Mouse (Mus musculus) heart, embryonic 14.5 days (tissue): ENCODE data around the gene Serinc3. TPM values are rescaled to one million over a fixed set of nuclear protein-coding genes. Genes with fewer than 3 reads are reported as not detected.
"Not testable (repeated sequence)": the region's sequence is repeated elsewhere in the genome, so short reads cannot be mapped to it uniquely, and the experiment has no call there.

ENCODE experiments used
- ATAC-seq: fragments of 200-750 bp; cut with Nextera tagmentation; 2 replicates; pipeline ENCODE4 v1.8.0; 2017; ENCODE audit warnings: low read depth, moderate TSS enrichment; ENCODE audit not compliant: insufficient number of reproducible peaks, insufficient read depth, low FRiP score
- H3K27ac ChIP-seq, 2 experiments: fragments of 200-500 bp in 1 of 2; fragments of 300-500 bp in 1 of 2; sonication (generic) in 1 of 2; replicated peaks in 1 of 2; 2 replicates each; pipeline ENCODE4 v1.5.1; 2012 to 2014; ENCODE audit warnings: low read depth in 2 of 2, low read length in 2 of 2, control low read depth in 1 of 2, mild to moderate bottlenecking in 1 of 2, mixed read lengths in 1 of 2; ENCODE audit not compliant: control insufficient read depth in 1 of 2, insufficient read depth in 1 of 2
- H3K27me3 ChIP-seq: fragments of 300-500 bp; sonication (generic); 2 replicates; pipeline ENCODE4 v1.6.1; 2014; ENCODE audit warnings: mild to moderate bottlenecking, low read length, control low read depth; ENCODE audit not compliant: control insufficient read depth, insufficient read depth
- H3K36me3 ChIP-seq: fragments of 300-500 bp; sonication (generic); 2 replicates; pipeline ENCODE4 v1.6.1; 2014; ENCODE audit warnings: mild to moderate bottlenecking, control low read depth, low read length, mixed read lengths; ENCODE audit not compliant: control insufficient read depth, insufficient read depth
- H3K4me1 ChIP-seq, 2 experiments: fragments of 200-500 bp in 1 of 2; fragments of 300-500 bp in 1 of 2; sonication (generic) in 1 of 2; 2 replicates each; pipeline ENCODE4 v1.6.1; 2012 to 2014; ENCODE audit warnings: low read length in 2 of 2, control low read depth in 1 of 2, mixed read lengths in 1 of 2; ENCODE audit not compliant: control insufficient read depth in 2 of 2, insufficient read depth in 2 of 2
- H3K4me2 ChIP-seq: fragments of 300-500 bp; sonication (generic); 2 replicates; pipeline ENCODE4 v1.6.1; 2014; ENCODE audit warnings: mild to moderate bottlenecking, low read length
- H3K4me3 ChIP-seq, 2 experiments: fragments of 200-500 bp in 1 of 2; fragments of 300-500 bp in 1 of 2; sonication (generic) in 1 of 2; 2 replicates each; pipeline ENCODE4 v1.5.1; 2012 to 2014; ENCODE audit warnings: low read length in 2 of 2, mild to moderate bottlenecking in 2 of 2, control low read depth in 1 of 2, low read depth in 1 of 2, moderate library complexity in 1 of 2; ENCODE audit not compliant: control insufficient read depth in 1 of 2, insufficient read depth in 1 of 2
- H3K9ac ChIP-seq: fragments of 300-500 bp; sonication (generic); 2 replicates; pipeline ENCODE4 v1.6.1; 2014; ENCODE audit warnings: mild to moderate bottlenecking, low read length
- H3K9me3 ChIP-seq: fragments of 300-500 bp; sonication (generic); 2 replicates; pipeline ENCODE4 v1.6.1; 2016; ENCODE audit warnings: low read length, control low read depth; ENCODE audit not compliant: control insufficient read depth
- WGBS: fragments of 180-500 bp; shearing (Covaris S2); extraction: QIAGEN DNeasy Blood & Tissue Kit; methylation state at CpG from one replicate; pipeline ENCODE4 v1.1.7; 2014; 5-methylcytosine and 5-hydroxymethylcytosine counted together
- polyA plus RNA-seq: library from polyadenylated mRNA; unstranded; fragments of >200 nt; fragmentation: Nextera tagmentation; extraction: Ambion mirVana; gene quantifications from 2 replicates; pipeline ENCODE4 v1.2.1, GENCODE M21; 2014

Gene Serinc3
- polyA plus RNA-seq, 1 experiment from 2014 or later = 79.0 TPM

DNA sequence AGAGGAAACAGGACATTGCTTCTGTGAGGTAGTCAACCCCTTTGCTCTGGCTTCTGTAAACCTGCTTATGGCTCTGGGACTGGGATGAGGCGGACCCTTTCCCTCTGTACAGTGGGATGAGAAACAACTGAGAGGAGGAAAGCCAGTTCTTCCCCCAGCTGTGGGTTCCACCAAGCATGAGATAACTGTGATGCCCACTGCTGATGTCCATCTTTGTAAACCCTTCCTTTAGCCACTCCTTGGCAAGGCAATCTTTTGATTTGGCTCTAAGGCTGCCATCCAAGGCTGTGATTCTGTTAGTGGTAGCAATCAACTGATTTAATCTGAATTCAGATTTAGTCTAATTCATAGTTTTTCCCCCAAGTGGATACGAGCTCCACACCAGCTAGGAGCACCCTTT lies 12.6 kb upstream of the Serinc3 start:
- H3K4me3 ChIP-seq = no peak overlapping the region
- no peaks in the 10 kb centered on the region for H3K9me3 ChIP-seq
- H3K9ac ChIP-seq = no peak overlapping the region
- H3K27me3 ChIP-seq = no peaks in the 10 kb centered on the region
- H3K4me1 ChIP-seq = peaks cover 16 to 33% of the 10 kb centered on the region in 2 experiments
- H3K36me3 ChIP-seq = no peaks in the 10 kb centered on the region
- no peak overlapping the region for H3K27ac ChIP-seq
- no peak for ATAC-seq
- WGBS = 83% methylated on average over 2 of the region's 2 CpGs
- H3K4me2 ChIP-seq = no peak overlapping the region

DNA sequence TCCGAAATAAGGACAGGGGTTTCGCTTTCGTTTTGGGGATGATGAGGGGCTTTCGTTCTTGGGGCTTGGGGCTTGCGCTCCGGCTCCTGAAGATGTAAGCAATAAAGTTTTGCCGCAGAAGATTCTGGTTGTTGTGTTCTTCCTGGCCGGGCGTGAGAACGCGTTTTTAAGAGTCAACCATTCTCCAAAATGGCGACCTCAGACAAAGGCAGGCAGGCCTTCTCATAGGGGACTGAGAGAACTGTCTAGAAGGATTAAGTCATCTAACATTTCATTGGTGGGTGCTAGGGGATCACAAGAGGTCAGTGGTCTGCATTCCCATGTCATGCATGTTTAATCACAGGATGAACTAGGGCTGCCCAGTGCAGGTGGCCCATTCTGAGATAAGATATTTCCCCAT lies 10.8 kb upstream of the Serinc3 start:
- not testable (repeated sequence) for H3K27me3 ChIP-seq, H3K9me3 ChIP-seq, ATAC-seq, H3K4me2 ChIP-seq, H3K9ac ChIP-seq, H3K27ac ChIP-seq, H3K36me3 ChIP-seq, H3K4me3 ChIP-seq
- peaks cover 6 to 15% of the 10 kb centered on the region in 2 experiments for H3K4me1 ChIP-seq
- WGBS = 96% methylated on average over 6 of the region's 12 CpGs

DNA sequence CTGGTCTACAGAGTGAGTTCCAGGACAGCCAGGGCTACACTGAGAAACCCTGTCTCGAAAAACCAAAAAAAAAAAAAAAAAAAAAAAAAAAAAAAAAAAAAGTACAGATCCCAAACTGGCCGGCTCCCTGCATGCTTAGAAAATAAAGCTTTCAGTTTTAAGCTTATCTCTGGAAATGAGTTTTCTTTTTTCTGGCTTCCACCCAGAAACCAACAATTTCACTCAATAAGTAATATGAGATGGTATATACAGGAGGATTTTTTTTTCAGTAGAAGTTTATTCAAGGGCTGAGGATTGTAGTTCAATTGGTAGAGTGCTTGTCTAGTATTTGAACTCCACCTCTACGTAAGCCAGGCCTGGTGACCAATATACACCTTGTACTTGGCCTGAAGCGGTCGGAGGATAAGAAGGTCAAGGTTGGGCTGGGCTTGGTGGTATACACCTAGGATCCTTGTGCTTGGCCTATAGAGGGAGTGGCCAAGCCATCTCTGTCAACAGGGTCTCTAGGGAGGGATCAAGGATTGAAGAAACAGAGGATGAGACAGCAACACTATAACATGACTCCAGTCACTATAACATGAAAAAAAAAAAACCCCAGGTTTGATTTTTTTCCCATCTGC lies 1.6 kb upstream of the Serinc3 start:
- WGBS = 78% methylated on average over 5 of the region's 5 CpGs
- H3K4me2 ChIP-seq = no peak overlapping the region
- peak overlapping the region in 1 of 2 experiments; percentile 100; a peak in 2 of 4 replicates for H3K27ac ChIP-seq
- H3K27me3 ChIP-seq = no peaks in the 10 kb centered on the region
- no peak overlapping the region for H3K9ac ChIP-seq
- H3K9me3 ChIP-seq = peaks cover 7% of the 10 kb centered on the region
- H3K36me3 ChIP-seq = 0 out of 2 replicates have a peak, but pooled peaks cover 2% of the 10 kb centered on the region
- H3K4me3 ChIP-seq = no peak overlapping the region
- H3K4me1 ChIP-seq = peaks cover 6 to 32% of the 10 kb centered on the region in 2 experiments
- ATAC-seq = no peak

DNA sequence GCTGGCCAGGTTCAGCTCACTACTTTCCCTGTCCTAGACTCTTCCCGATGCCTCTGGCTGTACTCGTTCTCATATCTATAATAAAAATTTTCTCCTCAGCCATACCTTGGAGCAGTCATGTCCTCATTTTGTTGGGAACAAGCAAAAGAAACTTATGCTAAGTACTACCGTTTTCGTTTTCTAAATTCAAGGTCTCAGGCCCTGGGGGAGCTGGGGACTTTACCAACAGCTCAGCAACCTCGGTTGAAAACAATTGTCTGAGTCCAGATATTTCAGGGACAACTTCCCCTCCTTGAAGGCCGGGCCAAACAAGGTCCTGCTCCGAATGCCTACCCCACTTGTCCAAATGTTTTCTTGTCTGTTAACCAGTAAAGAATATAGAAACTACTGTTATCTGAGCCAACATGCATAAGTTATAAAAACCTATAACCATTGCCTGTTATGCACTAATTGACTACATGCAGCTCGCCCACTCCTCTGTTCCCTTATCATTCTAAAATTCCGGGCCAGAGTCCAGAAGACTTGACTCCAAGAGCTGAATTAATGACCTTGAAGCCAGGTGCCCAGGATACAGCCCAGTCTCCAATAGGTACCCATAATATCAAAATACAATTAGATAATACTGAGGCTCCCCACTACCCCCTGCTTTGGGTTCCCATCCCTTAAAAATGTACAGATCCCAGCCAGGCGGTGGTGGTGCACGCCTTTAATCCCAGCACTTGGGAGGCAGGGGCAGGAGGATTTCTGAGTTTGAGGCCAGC lies 949 bp upstream of the Serinc3 start:
- Histone ChIP-seq H3K4me2 (peak overlapping the region; percentile 72), H3K4me1 (peaks cover 6 to 35% of the 10 kb centered on the region in 2 experiments), H3K9me3 (peaks cover 7% of the 10 kb centered on the region), H3K27ac (peak overlapping the region; percentile 69 to 100), H3K27me3 (no peaks in the 10 kb centered on the region), H3K4me3 (no peak overlapping the region), H3K9ac (peak overlapping the region; percentile 47; the same call in 1 of the 2 replicates), H3K36me3 (0 out of 2 replicates have a peak, but pooled peaks cover 6% of the 10 kb centered on the region)
- WGBS = 48% methylated on average over 11 of the region's 11 CpGs
- ATAC-seq = no peak

DNA sequence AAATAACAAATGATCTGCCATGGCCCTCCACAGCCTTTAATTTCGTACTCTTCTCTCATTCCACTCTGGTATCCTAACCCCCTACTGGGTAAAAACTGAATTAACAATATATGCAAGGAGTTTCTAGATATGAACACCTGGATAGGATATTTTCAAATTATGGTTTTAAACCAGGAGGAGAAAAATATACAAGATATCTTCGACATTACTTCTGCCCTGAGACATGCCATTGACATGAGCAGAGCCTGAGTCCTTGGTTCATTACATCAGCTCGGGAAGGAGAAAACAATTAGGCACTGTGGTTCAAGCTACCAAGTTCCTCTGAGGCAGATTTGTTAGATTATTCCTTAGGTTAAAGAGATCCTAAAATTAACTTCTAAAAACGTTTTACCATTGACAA lies 884 bp downstream of the Serinc3 start:
- peak overlapping the region; percentile 98 to 100 for H3K27ac ChIP-seq
- no peaks in the 10 kb centered on the region for H3K27me3 ChIP-seq
- peak overlapping the region; percentile 72 for H3K4me2 ChIP-seq
- peak overlapping the region; percentile 92 to 97 for H3K4me3 ChIP-seq
- no peak for ATAC-seq
- peaks cover 14% of the 10 kb centered on the region; the same call in 1 of the 2 replicates for H3K36me3 ChIP-seq
- peak overlapping the region; percentile 93 for H3K9ac ChIP-seq
- H3K4me1 ChIP-seq = peaks cover 7 to 53% of the 10 kb centered on the region in 2 experiments
- H3K9me3 ChIP-seq = no peaks in the 10 kb centered on the region
- WGBS = 7% methylated on average over 4 of the region's 4 CpGs

DNA sequence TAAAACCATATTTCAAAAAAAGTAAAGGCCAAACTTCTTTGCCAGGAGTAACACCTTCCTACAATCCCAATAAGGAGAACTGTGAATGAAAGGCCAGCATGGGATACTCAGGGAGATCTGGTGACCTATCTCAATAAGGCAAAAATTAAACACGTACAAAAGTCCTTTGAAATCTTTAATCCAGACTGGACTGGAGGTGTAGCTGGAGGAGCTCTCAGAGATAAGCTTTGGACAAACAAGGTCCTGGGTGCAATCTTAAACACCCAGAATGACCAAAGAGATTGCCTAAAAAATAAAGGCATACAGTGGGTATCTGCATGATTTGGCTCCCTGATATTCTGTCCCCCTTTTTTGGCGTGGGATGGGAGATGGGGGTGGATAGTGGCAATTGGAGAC lies 1.4 kb downstream of the Serinc3 start:
- Histone ChIP-seq H3K27ac (peak overlapping the region; percentile 63 to 100), H3K9me3 (no peaks in the 10 kb centered on the region), H3K36me3 (peaks cover 16% of the 10 kb centered on the region; the same call in 1 of the 2 replicates), H3K4me3 (peak overlapping the region; percentile 36 to 97; a peak in 3 of 4 replicates), H3K9ac (peak overlapping the region; percentile 93), H3K4me1 (peaks cover 8 to 58% of the 10 kb centered on the region in 2 experiments), H3K4me2 (peak overlapping the region; percentile 72), H3K27me3 (no peaks in the 10 kb centered on the region)
- 36% methylated on average over 2 of the region's 2 CpGs for WGBS
- ATAC-seq = no peak

DNA sequence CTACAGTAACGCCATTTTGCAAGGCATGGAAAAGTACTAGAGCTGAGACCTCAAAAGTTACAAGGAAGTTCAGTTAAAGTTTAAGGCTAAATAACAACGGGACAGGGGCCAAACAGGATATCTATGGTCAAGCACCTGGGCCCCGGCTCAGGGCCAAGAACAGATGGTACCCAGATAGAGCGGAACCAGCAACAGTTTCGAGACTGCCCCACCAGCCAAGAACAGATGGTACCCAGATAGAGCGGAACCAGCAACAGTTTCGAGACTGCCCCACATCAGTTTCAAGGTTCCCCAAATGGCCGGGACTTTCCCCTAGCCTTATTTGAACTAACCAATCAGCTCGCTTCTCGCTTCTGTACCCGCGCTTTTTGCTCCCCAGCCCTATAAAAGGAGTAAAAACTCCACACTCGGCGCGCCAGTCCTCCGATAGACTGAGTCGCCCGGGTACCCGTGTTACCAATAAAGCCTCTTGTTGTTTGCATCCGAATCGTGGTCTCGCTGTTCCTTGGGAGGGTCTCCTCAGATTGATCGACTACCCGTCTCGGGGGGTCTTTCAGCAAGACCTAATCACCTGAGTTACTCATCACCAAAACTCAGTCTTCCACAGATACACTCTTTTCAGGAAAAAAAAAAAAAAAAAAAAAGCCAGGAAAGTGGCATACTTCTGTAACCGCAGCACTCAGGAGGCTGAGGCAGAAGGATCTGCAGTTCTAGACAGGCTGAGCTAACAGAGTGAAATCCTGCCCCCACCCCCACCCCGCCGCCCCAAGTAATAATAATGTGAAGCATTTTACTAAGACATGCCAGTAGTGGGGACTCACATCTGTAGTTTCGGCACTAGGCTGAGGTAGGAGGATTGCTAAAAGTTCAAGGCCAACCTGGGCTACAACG lies 2.0 kb downstream of the Serinc3 start:
- peak overlapping the region; percentile 12 to 97 for H3K4me3 ChIP-seq
- no peak for ATAC-seq
- H3K4me1 ChIP-seq = peaks cover 11 to 64% of the 10 kb centered on the region in 2 experiments
- H3K27me3 ChIP-seq = no peaks in the 10 kb centered on the region
- no peaks in the 10 kb centered on the region for H3K9me3 ChIP-seq
- H3K9ac ChIP-seq = peak overlapping the region; percentile 93
- H3K36me3 ChIP-seq = peaks cover 19% of the 10 kb centered on the region; the same call in 1 of the 2 replicates
- H3K27ac ChIP-seq = peak overlapping the region; percentile 16 to 100; a peak in 3 of 4 replicates
- peak overlapping the region; percentile 72 for H3K4me2 ChIP-seq
- 80% methylated on average over 30 of the region's 30 CpGs for WGBS
